Mouse (Mus musculus) G1E (cell line): ENCODE results near the gene Rhbdd1.

Experiments
- CTCF ChIP-seq: IDR thresholded peaks from 2 replicates; pipeline ENCODE4 v1.5.1; 2012; ENCODE audit warnings: low read depth, low read length, inconsistent platforms, mixed read lengths
- POLR2AphosphoS5 ChIP-seq: IDR thresholded peaks from 2 replicates; pipeline ENCODE4 v1.6.1; 2012; ENCODE audit warnings: low read depth, low read length, inconsistent platforms; ENCODE audit not compliant: insufficient replicate concordance

GRCm38 (mm10) chr1:82470516-82471225, 154.4 kb downstream of the Rhbdd1 start:
- TF ChIP-seq CTCF (no peak), POLR2AphosphoS5 (no peak)
